Mouse (Mus musculus) right cerebral cortex, postnatal 10 days (tissue): ENCODE data around the gene Asic2.

Experiments used
- DNase-seq, 2 experiments: peaks; one replicate each; pipeline ENCODE4 v3.0.0; 2021; ENCODE audit warnings: low spot score in 2 of 2

Asic2 gene

GRCm38 (mm10) chr11:81521881-81522280 is 446.4 kb downstream of the Asic2 start:
- no peak for DNase-seq

- DNase-seq: no peak
These were observed 450.0 kb downstream of the Asic2 start for GRCm38 (mm10) chr11:81518001-81518955.

- DNase-seq: no peak
These were observed 452.5 kb downstream of the Asic2 start for GRCm38 (mm10) chr11:81515754-81516153.

- DNase-seq: peak; percentile 85 to 88
These were observed 455.8 kb downstream of the Asic2 start for GRCm38 (mm10) chr11:81512434-81512833.

GRCm38 (mm10) chr11:81511401-81511800 is 456.9 kb downstream of the Asic2 start:
- DNase-seq: no peak

- DNase-seq: peak in 1 of 2 experiments; percentile 44
These were observed 459.6 kb downstream of the Asic2 start for GRCm38 (mm10) chr11:81508385-81509233.

- DNase-seq: no peak
These were observed 463.3 kb downstream of the Asic2 start for GRCm38 (mm10) chr11:81504791-81505430.

GRCm38 (mm10) chr11:81501473-81502246 is 466.6 kb downstream of the Asic2 start:
- no peak for DNase-seq

GRCm38 (mm10) chr11:81498990-81499389 is 469.3 kb downstream of the Asic2 start:
- DNase-seq: no peak

- DNase-seq: no peak
These were observed 470.4 kb downstream of the Asic2 start for GRCm38 (mm10) chr11:81497652-81498391.

GRCm38 (mm10) chr11:81496446-81496845 is 471.8 kb downstream of the Asic2 start:
- no peak for DNase-seq

- DNase-seq: peak; percentile 52 to 73
These were observed 475.9 kb downstream of the Asic2 start for GRCm38 (mm10) chr11:81492351-81492750.

GRCm38 (mm10) chr11:81489144-81489735 is 479.0 kb downstream of the Asic2 start:
- DNase-seq: no peak

GRCm38 (mm10) chr11:81488681-81489080 is 479.6 kb downstream of the Asic2 start:
- no peak for DNase-seq

- DNase-seq: peak; percentile 64 to 79
These were observed 481.9 kb downstream of the Asic2 start for GRCm38 (mm10) chr11:81486265-81486940.

GRCm38 (mm10) chr11:81481198-81481597 is 487.1 kb downstream of the Asic2 start:
- no peak for DNase-seq

- DNase-seq: no peak
These were observed 492.0 kb downstream of the Asic2 start for GRCm38 (mm10) chr11:81476231-81476630.

GRCm38 (mm10) chr11:81474121-81474520 is 494.1 kb downstream of the Asic2 start:
- no peak for DNase-seq

GRCm38 (mm10) chr11:81462199-81462598 is 506.1 kb downstream of the Asic2 start:
- peak; percentile 47 to 70 for DNase-seq
